Mouse (Mus musculus) c-Kit-negative CD71-positive TER-119-positive erythroid progenitor cells, embryonic 14.5 days (primary cell): ENCODE data around the gene Rrm1.
"Not testable (repeated sequence)": the region's sequence is repeated elsewhere in the genome, so short reads cannot be mapped to it uniquely, and the experiment has no call there.

ENCODE experiments used
- DNase-seq: peaks from one replicate; pipeline ENCODE4 v3.0.0-alpha.2; 2013; ENCODE audit warnings: low read depth, low spot score

Rrm1 gene

GRCm38 (mm10) chr7:102441657-102442391 lies at the start of gene Rrm1:
TSS of gene Rrm1 (plus strand) at chr7:102441695.
- DNase-seq = peak; percentile 90

GRCm38 (mm10) chr7:102393898-102394297 lies 47.6 kb upstream of the Rrm1 start:
- no peak for DNase-seq

- DNase-seq = no peak
Measured at GRCm38 (mm10) chr7:102395894-102396293, 45.6 kb upstream of the Rrm1 start.

- DNase-seq = no peak
Measured at GRCm38 (mm10) chr7:102396331-102396730, 45.2 kb upstream of the Rrm1 start.

- no peak for DNase-seq
Measured at GRCm38 (mm10) chr7:102399180-102399731, 42.2 kb upstream of the Rrm1 start.

- no peak for DNase-seq
Measured at GRCm38 (mm10) chr7:102404118-102404517, 37.4 kb upstream of the Rrm1 start.

GRCm38 (mm10) chr7:102407440-102407839 lies 34.1 kb upstream of the Rrm1 start:
- no peak for DNase-seq

- DNase-seq = not testable (repeated sequence)
Measured at GRCm38 (mm10) chr7:102415272-102415671, 26.2 kb upstream of the Rrm1 start.

GRCm38 (mm10) chr7:102415841-102416240 lies 25.7 kb upstream of the Rrm1 start:
- DNase-seq = no peak

GRCm38 (mm10) chr7:102417398-102417797 lies 24.1 kb upstream of the Rrm1 start:
- DNase-seq = peak; percentile 51

- DNase-seq = no peak
Measured at GRCm38 (mm10) chr7:102422036-102422435, 19.5 kb upstream of the Rrm1 start.

GRCm38 (mm10) chr7:102425933-102426685 lies 15.4 kb upstream of the Rrm1 start:
- no peak for DNase-seq

GRCm38 (mm10) chr7:102434344-102434743 lies 7.2 kb upstream of the Rrm1 start:
- DNase-seq = no peak

- no peak for DNase-seq
Measured at GRCm38 (mm10) chr7:102440822-102441656, 456 bp upstream of the Rrm1 start.

GRCm38 (mm10) chr7:102442432-102442831 lies 937 bp downstream of the Rrm1 start:
- DNase-seq = no peak

GRCm38 (mm10) chr7:102444301-102444700 lies 2.8 kb downstream of the Rrm1 start:
- peak; percentile 64 for DNase-seq

- DNase-seq = no peak
Measured at GRCm38 (mm10) chr7:102446438-102446837, 4.9 kb downstream of the Rrm1 start.

GRCm38 (mm10) chr7:102458618-102459380 lies 17.3 kb downstream of the Rrm1 start:
- no peak for DNase-seq

- DNase-seq = no peak
Measured at GRCm38 (mm10) chr7:102467566-102467965, 26.1 kb downstream of the Rrm1 start.

GRCm38 (mm10) chr7:102472675-102473074 lies 31.2 kb downstream of the Rrm1 start:
- DNase-seq = no peak

- DNase-seq = no peak
Measured at GRCm38 (mm10) chr7:102476601-102477000, 35.1 kb downstream of the Rrm1 start.
